Mouse (Mus musculus) liver, embryonic 14.5 days (tissue): ENCODE results near the gene Msi2. TPM values are rescaled to one million over a fixed set of nuclear protein-coding genes. Genes with fewer than 3 reads are reported as not detected.

ENCODE experiments used
- ATAC-seq: fragments of 200-750 bp; cut with Nextera tagmentation; 2 replicates; pipeline ENCODE4 v1.8.0; 2017; ENCODE audit warnings: moderate number of reproducible peaks, mild to moderate bottlenecking, moderate library complexity; ENCODE audit not compliant: insufficient read depth
- DNase-seq, 3 experiments: peaks; one replicate each; pipeline ENCODE4 v3.0.0-alpha.2; 2012 to 2013; ENCODE audit warnings: low read depth in 3 of 3, low spot score in 3 of 3
- H3K27ac ChIP-seq: fragments of 300-500 bp; sonication (generic); 2 replicates; pipeline ENCODE4 v1.5.1; 2014; ENCODE audit warnings: moderate library complexity, mild to moderate bottlenecking, control low read depth, inconsistent platforms
- H3K27me3 ChIP-seq: fragments of 300-500 bp; sonication (generic); 2 replicates; pipeline ENCODE4 v1.6.1; 2014; ENCODE audit warnings: mild to moderate bottlenecking, low read length, moderate library complexity; ENCODE audit not compliant: control insufficient read depth, insufficient read depth
- H3K36me3 ChIP-seq: fragments of 300-500 bp; sonication (generic); replicated peaks from 2 replicates; pipeline ENCODE4 v1.6.1; 2014; ENCODE audit warnings: low read depth; ENCODE audit not compliant: control insufficient read depth, insufficient read depth
- H3K4me1 ChIP-seq, 2 experiments: fragments of 200-500 bp in 1 of 2; fragments of 300-500 bp in 1 of 2; sonication (generic) in 1 of 2; replicated peaks; 2 replicates each; pipeline ENCODE4 v1.6.1; 2012 to 2014; ENCODE audit warnings: antibody characterized with exemption in 1 of 2, inconsistent platforms in 1 of 2, low read length in 1 of 2; ENCODE audit not compliant: control insufficient read depth in 2 of 2, insufficient read depth in 2 of 2
- H3K4me2 ChIP-seq: fragments of 300-500 bp; sonication (generic); 2 replicates; pipeline ENCODE4 v1.6.1; 2014; ENCODE audit warnings: low read depth, mild to moderate bottlenecking, control low read depth, moderate library complexity
- H3K4me3 ChIP-seq, 2 experiments: fragments of 200-500 bp in 1 of 2; fragments of 300-500 bp in 1 of 2; sonication (generic) in 1 of 2; 2 replicates each; pipeline ENCODE4 v1.5.1; 2012 to 2014; ENCODE audit warnings: low read depth in 2 of 2, low read length in 2 of 2, mild to moderate bottlenecking in 2 of 2, control low read depth in 1 of 2, inconsistent platforms in 1 of 2, moderate library complexity in 1 of 2; ENCODE audit not compliant: insufficient read depth in 1 of 2
- H3K9ac ChIP-seq: fragments of 300-500 bp; sonication (generic); replicated peaks from 2 replicates; pipeline ENCODE4 v1.6.1; 2014; ENCODE audit warnings: mild to moderate bottlenecking, control low read depth, moderate library complexity
- H3K9me3 ChIP-seq: fragments of 300-500 bp; sonication (generic); 2 replicates; pipeline ENCODE4 v1.6.1; 2016; ENCODE audit warnings: low read length, mixed read lengths; ENCODE audit not compliant: control insufficient read depth
- CTCF ChIP-seq: IDR thresholded peaks from 2 replicates; pipeline ENCODE4 v1.5.1; 2016; ENCODE audit warnings: antibody characterized with exemption, low read depth, control low read depth
- EP300 ChIP-seq: IDR thresholded peaks from 2 replicates; pipeline ENCODE4 v1.6.1; 2016; ENCODE audit warnings: antibody characterized with exemption, low read depth
- WGBS: fragments of 180-500 bp; shearing (Covaris S2); extraction: QIAGEN DNeasy Blood & Tissue Kit; methylation state at CpG from one replicate; pipeline ENCODE4 v1.1.7; 2014; ENCODE audit not compliant: insufficient replicate concordance; 5-methylcytosine and 5-hydroxymethylcytosine counted together
- polyA plus RNA-seq, 2 experiments: library from polyadenylated mRNA; depleted of rRNA in 1 of 2; stranded (reverse) in 1 of 2; unstranded in 1 of 2; fragments of >200 nt; fragmentation: Nextera tagmentation in 1 of 2; extraction: Ambion mirVana in 1 of 2; gene quantifications; 2 replicates each; pipeline versions ENCODE4 v1.2.1 to v1.2.3; 2012 to 2014

The Msi2 gene
- polyA plus RNA-seq, 2 experiments, result 2.1 to 6.2 TPM

DNA sequence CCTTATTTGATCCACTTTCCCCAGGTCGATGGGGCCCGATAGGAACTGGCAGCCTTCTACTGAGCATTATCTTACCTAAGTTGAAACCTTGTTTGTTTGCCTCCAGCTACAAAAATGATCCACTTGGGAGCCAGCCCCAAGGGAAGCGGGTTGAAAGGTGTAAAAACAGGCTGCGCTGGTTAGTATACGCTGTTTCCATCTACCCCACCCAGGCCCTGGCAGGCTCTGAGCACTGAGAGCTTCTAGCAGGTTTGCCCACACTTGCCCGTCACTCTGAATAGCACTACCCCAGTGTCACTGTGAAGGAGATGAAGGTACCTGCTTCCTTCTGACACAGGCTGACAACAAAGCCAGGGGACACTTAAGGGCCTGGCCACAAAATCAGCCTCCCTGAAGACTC lies 17.3 kb downstream of the Msi2 start:
- H3K4me1 ChIP-seq, result no peaks in the 10 kb centered on the region; a peak in 1 of 4 replicates
- TF ChIP-seq EP300 (no peak), CTCF (no peak)
- H3K9ac ChIP-seq, result no peak overlapping the region
- H3K9me3 ChIP-seq, result no peaks in the 10 kb centered on the region
- WGBS, result 82% methylated on average over 6 of the region's 6 CpGs
- H3K4me3 ChIP-seq, result no peak overlapping the region
- H3K27me3 ChIP-seq, result no peaks in the 10 kb centered on the region
- H3K4me2 ChIP-seq, result no peak overlapping the region
- H3K36me3 ChIP-seq, result peaks cover 2% of the 10 kb centered on the region; the same call in 1 of the 2 replicates
- DNase-seq (no peak), ATAC-seq (no peak)
- no peak overlapping the region for H3K27ac ChIP-seq

DNA sequence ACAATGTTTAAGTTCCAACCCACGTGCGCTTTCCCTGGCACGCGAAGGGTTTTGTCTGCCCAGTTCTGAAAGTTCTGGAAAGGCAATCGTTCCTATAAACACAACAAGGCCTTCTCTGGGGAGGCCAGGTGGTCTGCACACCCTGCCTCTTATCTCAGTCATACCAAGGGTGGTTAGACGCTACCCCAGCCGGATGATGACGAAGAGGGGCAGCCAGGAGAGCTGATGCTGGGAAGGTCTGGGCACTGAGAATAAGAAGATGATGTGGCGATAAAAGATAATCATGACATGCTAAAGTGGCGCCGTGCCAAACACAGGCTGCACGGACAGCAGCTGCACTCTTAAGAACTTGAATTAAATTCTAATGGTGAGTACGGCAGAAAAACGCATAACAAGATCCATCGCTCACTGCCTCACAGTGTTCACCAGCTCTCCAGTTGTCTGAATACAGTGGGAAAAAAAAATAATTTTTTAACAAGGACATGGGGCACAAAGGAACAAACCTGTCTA lies 18.1 kb downstream of the Msi2 start:
- 76% methylated on average over 15 of the region's 15 CpGs for WGBS
- ATAC-seq (no peak), DNase-seq (no peak)
- H3K27me3 ChIP-seq, result no peaks in the 10 kb centered on the region
- peaks cover 2% of the 10 kb centered on the region; the same call in 1 of the 2 replicates for H3K36me3 ChIP-seq
- H3K4me1 ChIP-seq, result no peaks in the 10 kb centered on the region; a peak in 1 of 4 replicates
- H3K4me2 ChIP-seq, result no peak overlapping the region
- no peak for TF ChIP-seq EP300
- TF ChIP-seq CTCF, result no peak
- H3K9me3 ChIP-seq, result no peaks in the 10 kb centered on the region
- H3K27ac ChIP-seq, result no peak overlapping the region
- no peak overlapping the region for H3K4me3 ChIP-seq
- no peak overlapping the region for H3K9ac ChIP-seq

DNA sequence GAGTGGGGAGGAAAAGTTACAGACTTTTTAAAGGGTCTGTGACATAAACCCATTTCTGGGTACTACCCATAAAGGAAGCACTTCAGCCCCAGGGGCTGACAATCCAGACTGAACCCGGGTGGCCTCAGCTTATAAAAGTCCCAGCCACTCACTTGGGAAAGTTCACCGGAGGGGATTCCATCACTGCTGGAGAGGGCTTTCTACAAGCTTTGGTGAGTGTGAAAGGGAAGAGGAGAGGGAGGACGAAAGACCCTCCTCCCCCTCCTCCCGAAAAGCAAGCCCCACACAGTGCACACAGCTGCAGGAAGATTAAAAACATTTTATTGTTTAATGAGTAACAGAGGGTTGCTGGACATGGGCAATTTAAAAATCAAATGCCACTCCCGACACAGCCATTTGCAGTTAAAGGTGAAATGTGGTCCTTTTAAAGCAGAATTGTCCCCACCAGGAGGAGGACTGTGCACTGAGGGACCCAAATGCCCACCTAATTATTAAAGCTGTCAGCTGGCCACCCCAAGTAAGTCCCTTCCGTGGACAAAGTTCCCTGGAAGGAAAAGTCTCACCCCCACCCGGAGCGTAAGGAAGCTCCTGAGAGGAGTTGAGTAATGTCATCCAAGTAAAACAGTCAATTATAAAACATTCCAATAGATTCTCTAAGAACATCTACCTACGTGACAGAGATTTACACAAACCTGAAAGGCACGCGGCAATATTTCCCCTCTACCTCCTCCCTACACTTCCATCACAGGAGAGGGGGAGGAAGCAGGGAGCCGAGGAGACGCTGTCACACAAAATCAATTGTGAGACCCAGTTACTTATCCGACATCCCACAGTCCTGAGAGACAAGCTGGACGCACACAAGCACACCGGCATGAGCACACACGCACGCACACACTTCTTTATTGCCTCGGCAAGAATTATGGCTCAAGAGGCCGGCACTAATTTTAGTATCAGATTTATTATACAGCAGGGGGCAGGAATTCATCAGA lies 24.1 kb downstream of the Msi2 start:
- WGBS, result 81% methylated on average over 20 of the region's 20 CpGs
- Histone ChIP-seq H3K27ac (no peak overlapping the region), H3K9ac (no peak overlapping the region)

DNA sequence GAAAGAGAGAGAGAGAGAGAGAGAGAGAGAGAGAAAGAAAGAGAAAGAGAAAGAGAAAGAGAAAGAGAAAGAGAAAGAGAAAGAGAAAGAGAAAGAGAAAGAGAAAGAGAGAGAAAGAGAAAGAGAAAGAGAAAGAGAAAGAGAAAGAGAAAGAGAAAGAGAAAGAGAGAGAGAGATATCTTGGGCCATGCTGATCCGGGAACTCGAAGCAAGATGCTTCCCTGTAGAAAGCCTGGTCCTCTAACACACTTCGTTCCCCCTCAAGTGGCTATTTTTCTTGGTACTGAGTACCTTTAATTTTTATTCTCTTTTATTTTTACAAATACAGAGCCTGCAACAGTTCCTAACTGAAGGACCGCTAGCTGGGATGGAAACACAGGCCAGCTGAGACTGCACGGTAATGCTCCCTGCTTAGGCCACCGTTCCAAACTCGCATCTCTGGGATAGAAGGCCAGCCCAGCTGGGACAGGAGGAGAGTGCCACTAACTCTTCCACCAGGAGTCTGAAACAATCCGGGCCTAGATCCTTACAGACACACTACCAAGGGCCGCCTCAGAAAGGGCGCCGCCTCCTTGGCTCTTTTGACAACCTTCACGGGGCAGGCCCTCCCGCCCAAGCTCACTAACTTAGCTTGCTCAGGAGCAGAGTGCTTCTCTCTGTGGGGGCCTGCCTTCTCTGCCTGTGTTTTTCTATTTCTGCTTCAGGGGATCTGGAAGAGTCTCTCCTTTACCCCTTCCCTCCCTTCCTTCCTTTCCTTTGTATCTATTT lies 25.1 kb downstream of the Msi2 start:
- Histone ChIP-seq H3K36me3 (no peaks in the 10 kb centered on the region), H3K27me3 (no peaks in the 10 kb centered on the region), H3K9me3 (no peaks in the 10 kb centered on the region), H3K4me1 (peaks cover 3 to 14% of the 10 kb centered on the region in 2 experiments; a peak in 3 of 4 replicates), H3K9ac (no peak overlapping the region), H3K27ac (no peak overlapping the region), H3K4me2 (no peak overlapping the region), H3K4me3 (no peak overlapping the region)
- ATAC-seq (no peak), DNase-seq (no peak)
- 71% methylated on average over 13 of the region's 13 CpGs for WGBS
- TF ChIP-seq EP300 (no peak), CTCF (no peak)

More for the DNA sequence above, 24.1 kb downstream of the Msi2 start:
- Histone ChIP-seq H3K36me3 (no peaks in the 10 kb centered on the region), H3K4me3 (no peak overlapping the region), H3K4me2 (no peak overlapping the region), H3K9me3 (no peaks in the 10 kb centered on the region), H3K27me3 (no peaks in the 10 kb centered on the region), H3K4me1 (peaks cover 3 to 14% of the 10 kb centered on the region in 2 experiments; a peak in 3 of 4 replicates)
- no peak for DNase-seq
- ATAC-seq, result no peak
- TF ChIP-seq EP300 (no peak), CTCF (no peak)
